Mouse (Mus musculus) cerebellum, adult 2 months (tissue): ENCODE results near the gene Sept10.

Experiments
- CTCF ChIP-seq: fragments of 200-500 bp; IDR thresholded peaks from 2 replicates; pipeline ENCODE4 v1.5.1; 2011; ENCODE audit warnings: low read depth, mild to moderate bottlenecking, control low read depth, low read length, moderate library complexity, borderline replicate concordance; ENCODE audit not compliant: insufficient read depth
- POLR2A ChIP-seq: fragments of 200-500 bp; IDR thresholded peaks from 2 replicates; pipeline ENCODE4 v1.6.1; 2011; ENCODE audit warnings: low read length, control low read depth, borderline replicate concordance; ENCODE audit not compliant: insufficient read depth

GRCm38 (mm10) chr10:59166104-59166944 lies 55.3 kb downstream of the Sept10 start:
- no peak for TF ChIP-seq POLR2A
- TF ChIP-seq CTCF = peak; percentile 77
